Mouse (Mus musculus) megakaryocyte, adult 5-6 weeks (primary cell): ENCODE measurements around the gene Selenos. TPM values are rescaled to one million over a fixed set of nuclear protein-coding genes. Genes with fewer than 3 reads are reported as not detected.
"Not testable (repeated sequence)": the region's sequence is repeated elsewhere in the genome, so short reads cannot be mapped to it uniquely, and the experiment has no call there.

Experiments used
- ATAC-seq: 2 replicates; pipeline ENCODE4 v1.8.0; 2016; ENCODE audit warnings: mild to moderate bottlenecking, inconsistent platforms; ENCODE audit not compliant: poor library complexity, severe bottlenecking
- total RNA-seq, 2 experiments: library from RNA; stranded (forward) in 1 of 2; stranded (reverse) in 1 of 2; fragments of 153-499, 151-499 nt in 1 of 2; fragments of 221-1000, 200-1000 nt in 1 of 2; gene quantifications; 2 replicates each; pipeline versions ENCODE4 v1.2.3 to v1.2.4; 2015 to 2017

The Selenos gene
- 113 and 122 TPM in 2 replicates for total RNA-seq (2015)
- total RNA-seq (2017): 74.8 and 84.5 TPM in 2 replicates

DNA sequence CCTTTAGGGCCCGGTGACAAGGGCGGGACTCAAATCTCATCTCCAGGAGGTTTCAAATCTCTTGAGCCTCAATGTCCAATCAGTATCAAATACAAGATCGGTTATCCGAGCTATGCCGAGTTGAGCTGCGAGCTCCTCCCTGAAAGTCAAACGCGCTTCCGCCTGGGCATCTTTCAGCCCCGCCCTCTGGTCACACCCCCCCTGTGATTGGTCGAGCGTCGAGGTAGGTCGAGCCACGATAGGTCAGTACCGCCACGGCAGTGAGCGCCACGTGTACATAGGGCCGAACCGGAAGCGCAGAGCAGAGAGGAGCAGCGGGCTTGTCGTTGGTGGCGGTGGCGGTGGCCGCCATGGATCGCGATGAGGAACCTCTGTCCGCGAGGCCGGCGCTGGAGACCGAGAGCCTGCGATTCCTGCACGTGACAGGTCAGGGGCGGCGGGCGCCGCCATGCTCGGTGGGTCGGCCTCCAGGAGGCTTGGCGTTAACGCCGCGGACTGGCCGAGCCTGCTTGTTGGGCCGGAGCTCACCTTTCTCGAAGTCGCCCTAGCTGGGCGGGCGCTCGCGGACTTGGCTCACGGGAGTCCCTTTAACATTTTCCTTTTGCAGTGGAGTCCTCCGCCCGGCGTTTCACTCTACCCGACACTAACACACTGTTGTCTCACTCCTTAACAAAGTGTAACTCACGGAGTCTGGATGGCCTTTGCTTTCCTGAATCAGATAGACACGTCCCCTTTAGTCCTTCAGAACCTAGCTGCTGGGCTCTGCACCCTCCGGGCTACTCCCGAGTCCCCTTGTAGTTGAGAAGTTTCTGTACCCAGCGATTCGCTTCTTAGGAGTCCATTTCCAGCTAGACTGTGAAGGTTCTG is at the start of gene Selenos:
Gene Selenos, plus strand, starts transcription at position 286 of the 867 bp plus-strand sequence.
- peak; percentile 96 for ATAC-seq

- ATAC-seq: no peak
Observed at GRCm38 (mm10) chr7:66036809-66037208, 42.6 kb upstream of the Selenos start.

GRCm38 (mm10) chr7:66038261-66038660 is 41.2 kb upstream of the Selenos start:
- no peak for ATAC-seq

GRCm38 (mm10) chr7:66038730-66039129 is 40.7 kb upstream of the Selenos start:
- ATAC-seq: no peak

GRCm38 (mm10) chr7:66040026-66040814 is 39.2 kb upstream of the Selenos start:
- no peak for ATAC-seq

DNA sequence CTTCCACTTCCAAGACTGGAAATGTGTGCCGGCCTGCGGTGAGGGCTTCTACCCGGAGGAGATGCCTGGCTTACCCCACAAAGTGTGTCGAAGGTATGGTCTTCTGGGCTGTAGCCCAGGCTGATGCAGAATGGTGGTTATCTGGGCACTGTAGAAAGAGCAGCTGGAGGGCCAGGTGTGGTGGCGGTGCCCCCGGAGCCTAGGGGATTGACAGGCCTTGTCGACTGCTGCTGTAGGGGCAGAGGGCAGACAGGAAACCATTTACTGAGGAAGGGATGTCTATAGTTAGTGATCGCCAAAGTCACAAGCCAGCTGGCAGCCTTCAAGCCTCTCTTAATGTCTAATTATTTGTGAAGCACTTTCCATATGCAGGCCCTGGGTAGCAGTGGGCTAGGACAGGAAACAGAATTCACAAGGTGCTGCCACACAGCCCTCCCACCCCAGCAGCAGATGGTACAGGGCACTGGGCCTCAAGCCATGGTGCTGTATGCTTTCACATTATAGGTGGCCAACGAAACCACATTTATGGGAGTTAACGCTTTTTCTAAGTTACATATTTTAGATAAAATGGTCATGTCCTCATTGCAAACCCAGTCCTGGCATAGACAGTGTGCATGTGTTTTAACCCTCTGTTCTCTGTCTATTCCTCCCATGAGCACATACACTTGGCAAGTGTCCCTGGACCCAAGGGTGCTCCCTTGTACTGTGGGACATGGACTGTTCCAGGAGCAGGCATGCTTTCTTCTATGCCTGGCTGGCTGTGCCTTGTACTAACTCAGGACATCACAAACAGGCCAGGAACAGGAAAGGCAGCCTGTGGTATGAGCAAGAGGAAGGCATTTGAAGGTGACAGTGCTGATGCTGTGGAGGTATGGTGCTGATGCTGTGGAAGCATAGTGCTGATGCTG is 35.6 kb upstream of the Selenos start, which contains the start of gene Gm45213:
Gene Gm45213, plus strand, starts transcription at position 51 of the 908 bp plus-strand sequence.
- ATAC-seq: no peak

DNA sequence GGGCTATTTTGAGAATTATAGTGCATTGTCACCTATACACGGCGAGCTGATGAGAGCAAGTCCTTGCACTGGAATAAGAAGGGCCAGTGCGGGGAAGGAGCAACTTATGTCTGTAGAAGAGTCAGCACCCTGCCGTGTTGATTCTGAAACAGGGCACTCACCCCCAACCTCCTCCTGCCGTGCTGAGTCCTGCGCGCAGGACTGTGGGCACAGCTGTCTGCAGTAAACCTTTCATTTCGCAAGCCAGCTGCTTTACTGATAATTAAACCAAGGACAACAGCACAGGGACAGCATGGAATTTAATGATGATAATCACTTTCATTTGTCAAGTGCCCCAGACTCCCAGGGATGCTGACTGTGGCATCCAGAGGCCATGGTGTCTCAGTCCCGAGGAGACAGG is 34.8 kb upstream of the Selenos start:
- no peak for ATAC-seq

- no peak for ATAC-seq
Observed at GRCm38 (mm10) chr7:66046921-66047918, 32.2 kb upstream of the Selenos start.

DNA sequence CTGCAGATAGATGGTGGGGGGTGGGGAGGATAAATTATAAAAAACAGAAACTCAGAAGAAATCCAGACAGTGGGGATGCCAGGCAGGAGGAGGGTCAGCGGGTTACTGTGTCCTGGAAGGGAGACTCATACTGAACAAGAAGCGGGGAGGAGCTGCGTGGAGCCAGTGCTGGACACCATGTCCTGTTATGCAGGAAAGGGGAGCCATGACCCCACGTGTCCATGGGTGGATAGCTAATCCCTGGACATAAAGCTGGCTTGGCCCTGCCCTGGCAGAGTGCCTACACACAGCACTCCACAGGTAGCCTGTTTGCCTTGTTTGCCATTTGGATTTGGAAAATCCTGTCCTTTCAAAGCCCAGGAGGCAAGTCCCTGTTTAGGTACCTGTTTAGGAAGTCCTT is 31.5 kb upstream of the Selenos start:
- no peak for ATAC-seq

DNA sequence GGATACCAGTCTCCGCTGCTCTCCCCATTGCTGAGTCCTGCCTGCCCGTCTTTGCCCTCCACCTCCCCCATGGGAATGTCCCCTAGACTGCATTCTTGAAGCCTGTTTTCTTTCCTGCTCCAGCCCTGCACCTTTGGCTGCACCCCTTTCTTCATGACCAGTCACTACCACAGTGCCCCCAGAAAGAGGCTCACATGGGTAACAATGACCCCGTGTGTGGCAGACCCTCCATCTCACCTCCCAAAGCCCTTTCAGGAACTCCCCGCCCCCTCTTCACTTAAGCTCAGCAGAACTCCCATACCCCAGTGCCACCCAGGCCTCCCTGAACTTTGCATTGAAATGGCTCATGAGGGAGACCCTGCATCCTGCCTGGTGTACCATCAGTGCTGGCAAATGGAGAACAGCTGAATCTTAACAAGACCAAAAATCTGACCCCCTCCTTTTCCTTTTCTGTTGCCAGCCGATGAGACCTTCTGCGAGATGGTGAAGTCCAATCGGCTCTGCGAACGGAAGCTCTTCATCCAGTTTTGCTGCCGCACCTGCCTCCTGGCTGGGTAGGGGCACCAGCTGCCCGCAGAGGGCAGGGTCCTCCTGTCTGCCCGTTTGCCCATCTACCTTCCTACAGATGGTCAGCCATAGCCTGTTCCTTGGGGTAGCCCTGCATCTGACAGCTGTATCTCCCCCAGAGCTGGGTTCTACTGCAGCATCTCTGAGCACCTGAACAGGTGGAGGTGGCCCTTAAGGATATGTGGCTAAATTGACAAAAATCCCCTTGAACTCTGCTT is 30.8 kb upstream of the Selenos start:
- no peak for ATAC-seq

GRCm38 (mm10) chr7:66053946-66054483 is 25.4 kb upstream of the Selenos start:
- ATAC-seq: no peak

DNA sequence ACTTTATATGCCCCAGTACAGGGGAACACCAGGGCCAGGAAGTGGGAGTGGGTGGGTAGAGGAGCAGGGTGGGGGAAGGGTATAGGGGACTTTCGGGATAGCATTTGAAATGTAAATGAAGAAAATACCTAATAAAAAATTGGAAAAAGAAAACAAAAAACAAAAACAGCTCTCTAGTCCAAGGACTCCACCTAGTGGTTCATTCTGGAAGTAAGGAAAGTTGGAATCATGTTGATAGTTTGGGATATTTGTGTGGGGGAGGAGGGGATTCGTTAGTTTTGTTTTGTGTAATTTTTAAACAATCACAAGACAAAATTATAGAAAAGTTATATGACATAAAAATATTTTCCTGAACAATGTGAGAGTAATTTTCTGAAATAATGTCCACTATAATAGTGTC is 24.1 kb upstream of the Selenos start:
- ATAC-seq: not testable (repeated sequence)

DNA sequence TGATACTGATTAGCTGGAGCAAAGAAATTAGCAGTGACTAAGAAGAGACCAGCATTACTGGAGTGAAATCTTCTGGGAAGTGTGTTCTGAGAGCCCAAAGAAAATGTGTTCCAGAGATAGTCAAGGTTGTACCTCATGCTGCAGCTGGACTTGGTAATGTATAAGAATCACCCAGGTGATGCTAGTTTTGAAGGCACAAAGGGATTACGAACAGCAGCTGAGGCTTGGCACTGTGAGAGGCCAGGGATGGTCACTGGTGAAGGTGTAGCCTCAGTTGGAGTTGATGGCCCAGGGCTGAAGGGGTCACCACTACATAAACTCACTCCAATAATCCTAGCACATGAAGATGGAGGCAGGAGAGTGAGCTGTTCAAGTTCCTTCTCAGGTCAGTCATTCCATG is 20.7 kb upstream of the Selenos start, which contains the start of gene Snrpa1:
Gene Snrpa1, plus strand, starts transcription at position 301 of the 400 bp plus-strand sequence.
- ATAC-seq: no peak

DNA sequence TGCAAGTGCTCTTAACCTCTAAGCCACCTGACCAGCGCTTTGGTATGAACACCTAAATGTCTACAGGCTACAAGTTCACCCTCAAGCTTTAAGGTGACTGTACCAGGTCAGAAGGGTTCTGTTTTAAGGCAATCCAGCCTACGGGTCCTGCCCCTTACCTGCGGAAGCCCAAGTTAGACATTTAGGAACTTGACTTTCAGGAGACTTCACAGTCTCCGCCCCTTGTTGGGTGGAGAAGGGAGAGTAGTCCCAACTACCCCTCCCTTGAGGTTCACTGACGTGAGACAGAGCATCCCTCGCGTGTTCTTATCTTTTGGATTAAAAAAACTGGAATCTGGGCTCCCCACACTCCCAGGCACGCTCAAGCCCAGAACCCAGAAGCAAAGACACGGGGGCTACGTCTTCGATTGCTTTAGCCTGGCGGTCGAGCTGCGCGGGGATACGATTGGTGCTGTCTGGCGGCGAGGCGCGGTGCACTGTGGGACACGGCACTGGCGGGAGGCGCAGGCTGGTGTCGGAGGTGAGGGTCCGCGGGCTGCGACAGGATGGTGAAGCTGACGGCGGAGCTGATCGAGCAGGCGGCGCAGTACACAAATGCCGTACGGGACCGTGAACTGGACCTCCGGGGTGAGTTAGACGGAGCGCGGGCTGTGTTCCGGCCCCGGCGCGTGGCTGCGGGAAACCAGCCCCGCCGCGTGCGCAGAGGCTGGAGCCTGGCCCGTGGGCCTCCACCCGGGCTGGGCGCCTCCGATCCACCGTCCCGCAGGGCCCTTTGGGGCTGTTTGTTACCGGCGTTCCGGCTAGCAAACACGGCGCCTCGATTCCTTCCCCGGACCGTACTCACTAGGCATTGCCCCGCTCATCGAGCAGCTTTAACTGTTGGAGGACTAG is 19.1 kb upstream of the Selenos start:
- ATAC-seq: peak; percentile 98

GRCm38 (mm10) chr7:66061057-66061456 is 18.4 kb upstream of the Selenos start:
- ATAC-seq: no peak

- ATAC-seq: no peak
Observed at GRCm38 (mm10) chr7:66076411-66076810, 3.0 kb upstream of the Selenos start.

DNA sequence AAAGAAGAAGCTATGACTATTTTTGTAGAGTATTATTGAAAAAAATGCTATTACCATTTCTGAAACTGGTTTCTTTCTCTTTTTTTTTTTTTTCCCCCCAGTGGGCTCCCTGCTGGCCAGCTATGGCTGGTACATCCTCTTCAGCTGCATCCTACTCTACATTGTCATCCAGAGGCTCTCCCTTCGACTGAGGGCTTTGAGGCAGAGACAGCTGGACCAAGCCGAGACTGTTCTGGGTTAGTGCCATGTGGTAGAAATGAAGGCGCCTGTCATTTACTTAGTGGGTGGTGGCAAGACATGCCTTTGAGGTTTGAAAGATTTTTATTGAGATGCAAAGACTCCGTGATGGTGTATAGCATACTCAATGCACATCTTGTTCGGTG is 773 bp downstream of the Selenos start:
- ATAC-seq: no peak
